Mouse (Mus musculus) forebrain, embryonic 15.5 days (tissue): ENCODE measurements around the gene C2cd5. TPM values are rescaled to one million over a fixed set of nuclear protein-coding genes. Genes with fewer than 3 reads are reported as not detected.

ENCODE experiments used
- ATAC-seq: fragments of 200-750 bp; cut with Nextera tagmentation; replicated peaks from 2 replicates; pipeline ENCODE4 v1.8.0; 2017; ENCODE audit warnings: mild to moderate bottlenecking, moderate TSS enrichment, moderate library complexity
- H3K27ac ChIP-seq: fragments of 300-500 bp; sonication (generic); replicated peaks from 2 replicates; pipeline ENCODE4 v1.5.1; 2015; ENCODE audit warnings: mild to moderate bottlenecking, inconsistent platforms
- H3K27me3 ChIP-seq: fragments of 300-500 bp; sonication (generic); 2 replicates; pipeline ENCODE4 v1.6.1; 2015; ENCODE audit warnings: inconsistent platforms
- H3K36me3 ChIP-seq: fragments of 300-500 bp; sonication (generic); 2 replicates; pipeline ENCODE4 v1.6.1; 2015; ENCODE audit warnings: mild to moderate bottlenecking, inconsistent platforms
- H3K4me1 ChIP-seq: fragments of 300-500 bp; sonication (generic); 2 replicates; pipeline ENCODE4 v1.6.1; 2015; ENCODE audit warnings: inconsistent platforms
- H3K4me2 ChIP-seq: fragments of 300-500 bp; sonication (generic); replicated peaks from 2 replicates; pipeline ENCODE4 v1.6.1; 2015; ENCODE audit warnings: mild to moderate bottlenecking, inconsistent platforms
- H3K4me3 ChIP-seq: fragments of 300-500 bp; sonication (generic); 2 replicates; pipeline ENCODE4 v1.5.1; 2015; ENCODE audit warnings: mild to moderate bottlenecking, inconsistent platforms
- H3K9ac ChIP-seq: fragments of 300-500 bp; sonication (generic); replicated peaks from 2 replicates; pipeline ENCODE4 v1.6.1; 2015; ENCODE audit warnings: mild to moderate bottlenecking, inconsistent platforms
- H3K9me3 ChIP-seq: fragments of 300-500 bp; sonication (generic); 2 replicates; pipeline ENCODE4 v1.6.1; 2016; ENCODE audit warnings: inconsistent platforms
- WGBS: fragments of 180-500 bp; shearing (Covaris S2); methylation state at CpG from one replicate; pipeline ENCODE4 v1.1.7; 2015; ENCODE audit warnings: mixed read lengths; 5-methylcytosine and 5-hydroxymethylcytosine counted together
- polyA plus RNA-seq: library from polyadenylated mRNA; unstranded; fragments of >200 nt; fragmentation: Nextera tagmentation; extraction: Ambion mirVana; gene quantifications from 2 replicates; pipeline ENCODE4 v1.2.1, GENCODE M21; 2015

The C2cd5 gene
- polyA plus RNA-seq, 1 experiment from 2014 or later = 44.9 TPM

DNA sequence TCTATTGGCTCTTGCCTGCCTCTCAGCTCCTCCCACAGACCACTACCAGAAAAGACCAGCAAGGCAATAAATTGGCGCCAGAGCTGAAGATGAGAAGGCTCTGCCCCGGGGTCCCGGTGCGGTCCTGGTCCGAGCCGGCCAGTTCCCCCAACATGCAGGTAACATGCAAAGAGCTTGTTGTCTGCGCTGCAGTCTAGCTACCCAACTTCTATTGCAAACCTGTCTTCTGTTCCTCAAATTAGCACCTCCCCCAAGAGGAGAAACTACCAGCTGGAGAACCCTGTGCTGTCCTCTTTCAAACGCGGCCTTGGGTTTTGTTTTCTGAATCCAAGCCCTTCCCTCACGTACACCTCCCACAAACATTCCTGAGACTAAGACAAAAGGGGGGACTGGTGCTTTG, 137.5 kb downstream of the C2cd5 start:
- 83% methylated on average over 10 of the region's 10 CpGs for WGBS
- Histone ChIP-seq H3K9ac (no peak overlapping the region), H3K4me3 (peak overlapping the region; percentile 86)

DNA sequence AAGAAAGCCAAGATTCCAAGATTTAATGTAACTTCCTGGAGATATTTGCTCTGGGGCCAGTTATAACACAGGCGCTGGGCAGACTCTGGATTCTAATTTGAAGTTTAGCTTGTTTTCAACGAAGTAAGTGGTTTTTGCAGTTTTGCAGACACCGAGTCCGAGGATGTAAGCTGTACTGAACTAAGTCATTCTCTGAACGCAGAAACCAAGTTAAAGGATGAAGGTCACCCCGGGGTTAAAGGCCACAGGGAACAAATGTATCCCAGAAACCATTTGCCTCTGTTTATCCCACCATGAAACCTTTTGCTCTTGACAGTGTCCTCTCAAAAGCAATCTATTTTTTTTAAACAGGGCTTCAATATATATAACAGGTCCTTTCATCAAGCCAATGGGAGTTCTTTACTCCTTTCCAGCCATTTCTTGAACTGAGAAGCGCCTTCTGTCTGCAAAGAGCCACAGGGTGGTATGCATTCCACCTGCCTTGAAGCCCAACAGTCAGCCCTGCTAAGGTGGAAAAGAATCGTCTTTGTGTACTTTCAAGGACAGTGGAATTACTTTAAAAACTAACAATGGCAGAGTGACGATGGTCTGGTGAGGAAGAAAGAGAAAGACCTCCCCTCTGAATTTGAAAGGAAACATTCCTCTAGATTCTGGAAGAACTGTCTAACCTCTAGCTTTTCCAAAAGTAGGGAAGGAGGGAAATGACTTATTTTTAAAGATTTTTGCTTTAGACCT, 138.1 kb downstream of the C2cd5 start:
- peak overlapping the region; percentile 86 for H3K4me3 ChIP-seq
- no peak overlapping the region for H3K9ac ChIP-seq
- H3K27ac ChIP-seq = no peak overlapping the region
- no peak for ATAC-seq
- WGBS = 82% methylated on average over 9 of the region's 9 CpGs
- H3K27me3 ChIP-seq = no peaks in the 10 kb centered on the region
- H3K4me1 ChIP-seq = peaks cover 29% of the 10 kb centered on the region
- peak overlapping the region; percentile 87 for H3K4me2 ChIP-seq
- H3K9me3 ChIP-seq = no peaks in the 10 kb centered on the region
- no peaks in the 10 kb centered on the region for H3K36me3 ChIP-seq

More for the DNA sequence above, 137.5 kb downstream of the C2cd5 start:
- Histone ChIP-seq H3K27ac (no peak overlapping the region), H3K27me3 (no peaks in the 10 kb centered on the region), H3K4me2 (peak overlapping the region; percentile 87), H3K36me3 (no peaks in the 10 kb centered on the region), H3K4me1 (peaks cover 29% of the 10 kb centered on the region), H3K9me3 (no peaks in the 10 kb centered on the region)
- ATAC-seq = no peak

Other genes starting within 250 kb of the C2cd5 start
- 5.5 and 6.9 TPM in 2 replicates for gene St8sia1, start 135.7 kb downstream of the C2cd5 start, polyA plus RNA-seq
- gene Etnk1, start 67.1 kb upstream of the C2cd5 start, polyA plus RNA-seq = 31.8 and 33.5 TPM in 2 replicates